Mouse (Mus musculus) layer of hippocampus, adult 9-11 months (tissue): ENCODE data around the gene Bpifa1.
A peak's percentile ranks its signal among the peaks of the same experiment; 100 is the strongest.
"Not testable (repeated sequence)": the region's sequence is repeated elsewhere in the genome, so short reads cannot be mapped to it uniquely, and the experiment has no call there.

ENCODE experiments used
- DNase-seq: peaks from one replicate; pipeline ENCODE4 v3.0.0; 2022

The Bpifa1 gene

DNA sequence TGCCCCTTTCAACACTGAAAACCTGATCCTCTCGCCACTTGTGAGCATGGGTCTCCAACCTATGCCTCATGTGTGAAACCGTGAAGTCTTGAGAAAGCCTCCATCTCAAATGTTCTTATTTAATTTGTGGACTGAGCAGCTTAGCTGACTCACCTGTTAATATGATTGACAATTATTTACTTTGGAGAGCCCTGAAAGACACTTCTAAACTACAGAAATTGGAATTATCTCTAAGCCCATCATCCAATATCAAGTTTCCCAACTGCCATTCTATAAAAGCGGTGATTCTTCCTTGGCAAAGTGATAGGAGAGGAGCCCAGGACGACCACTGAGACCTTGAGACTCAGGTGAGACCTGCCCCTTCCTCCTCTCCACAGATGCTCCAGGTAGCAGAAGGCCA, at the start of gene Bpifa1:
TSS of gene Bpifa1 (plus strand) at position 301 of the 400 bp plus-strand sequence.
- DNase-seq = no peak

DNA sequence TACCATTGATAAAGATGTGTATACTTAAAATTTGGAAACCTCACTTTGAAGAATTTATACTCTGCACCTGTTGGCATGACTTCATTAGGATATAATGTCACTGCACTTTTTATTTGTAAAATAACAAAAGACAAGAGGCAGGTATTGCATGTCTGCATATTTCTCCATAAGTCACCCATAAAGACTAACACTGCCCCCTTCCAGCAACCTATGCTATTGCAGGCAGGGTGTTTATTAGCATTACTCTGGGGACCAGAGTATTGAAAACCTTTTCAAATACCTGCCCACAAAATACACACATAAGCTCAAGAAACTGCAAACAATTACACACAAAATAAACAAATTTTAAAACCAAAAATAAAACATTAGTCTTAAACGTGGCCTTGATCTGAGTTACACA, 44.9 kb upstream of the Bpifa1 start:
- DNase-seq = no peak

DNA sequence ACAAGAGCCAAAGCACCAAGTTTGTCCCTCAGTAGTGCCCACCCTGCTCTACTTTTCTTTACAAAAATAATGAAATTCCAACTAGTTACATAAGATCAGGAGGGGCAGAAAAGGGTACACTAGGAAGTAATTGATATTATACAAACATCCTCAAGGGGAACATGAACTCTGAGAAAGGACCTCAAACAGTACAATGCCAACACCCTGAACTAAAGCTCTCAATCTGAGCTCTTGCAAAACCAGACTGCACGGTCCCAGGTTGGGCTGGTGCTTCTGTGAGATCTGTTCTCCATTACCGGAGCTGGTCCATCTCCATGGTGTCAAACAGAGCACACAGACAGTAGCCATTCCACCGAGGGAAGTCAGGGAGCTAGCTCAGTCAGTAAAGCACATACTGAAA, 25.3 kb upstream of the Bpifa1 start:
- DNase-seq = no peak

DNA sequence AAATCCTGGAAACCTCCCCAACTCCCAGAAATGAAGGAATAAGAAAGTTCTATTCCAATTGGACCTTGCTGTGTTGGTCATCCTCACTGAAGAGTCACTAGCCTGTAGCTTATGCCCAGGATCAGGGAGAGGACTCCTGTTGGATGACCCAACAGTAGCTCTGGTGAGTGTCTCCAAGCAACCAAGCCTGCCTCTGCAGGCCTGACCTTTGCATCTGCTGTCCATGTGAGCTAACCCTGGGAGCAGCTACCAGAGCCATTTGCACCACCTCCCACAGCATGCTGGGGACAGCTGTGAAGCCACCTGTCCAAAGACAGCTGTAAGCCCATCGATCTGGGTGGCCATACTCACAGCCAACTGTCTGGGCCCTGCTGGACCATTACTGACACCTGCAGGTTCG, 12.6 kb upstream of the Bpifa1 start, which contains the start of gene Bpifa3:
TSS of gene Bpifa3 (plus strand) at position 217 of the 400 bp plus-strand sequence.
- DNase-seq = no peak

DNA sequence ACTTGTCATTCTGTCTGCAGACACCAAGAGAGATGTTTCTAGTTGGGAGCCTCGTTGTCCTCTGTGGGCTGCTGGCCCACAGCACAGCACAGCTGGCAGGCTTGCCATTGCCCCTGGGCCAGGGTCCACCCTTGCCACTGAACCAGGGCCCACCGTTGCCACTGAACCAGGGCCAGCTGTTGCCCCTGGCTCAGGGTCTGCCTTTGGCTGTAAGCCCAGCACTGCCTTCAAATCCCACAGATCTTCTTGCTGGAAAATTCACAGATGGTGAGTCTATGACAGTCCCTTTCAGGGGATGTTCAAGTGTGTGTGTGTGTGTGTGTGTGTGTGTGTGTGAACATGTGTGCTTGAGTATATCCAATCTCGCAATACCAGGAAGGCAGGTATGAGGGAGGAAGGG, 1.1 kb downstream of the Bpifa1 start:
- no peak for DNase-seq

DNA sequence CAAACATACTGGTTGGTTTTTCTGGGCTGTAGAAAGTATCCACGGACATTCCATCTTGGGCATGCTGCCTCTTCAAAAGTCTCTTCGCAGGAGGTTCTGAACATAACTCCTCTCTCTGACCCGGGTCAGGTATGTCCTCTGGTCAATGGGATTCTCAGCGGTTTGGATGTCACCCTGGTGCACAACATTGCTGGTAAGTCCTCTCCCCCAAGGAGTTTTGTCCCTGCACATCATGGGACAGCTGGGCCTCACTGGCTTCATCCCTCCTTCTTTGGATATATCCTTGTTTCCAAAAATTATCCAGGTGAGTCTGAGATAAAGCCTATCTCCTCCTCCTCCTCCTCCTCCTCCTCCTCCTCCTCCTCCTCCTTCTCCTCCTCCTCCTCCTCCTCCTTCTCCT, 4.8 kb downstream of the Bpifa1 start:
- DNase-seq = no peak

DNA sequence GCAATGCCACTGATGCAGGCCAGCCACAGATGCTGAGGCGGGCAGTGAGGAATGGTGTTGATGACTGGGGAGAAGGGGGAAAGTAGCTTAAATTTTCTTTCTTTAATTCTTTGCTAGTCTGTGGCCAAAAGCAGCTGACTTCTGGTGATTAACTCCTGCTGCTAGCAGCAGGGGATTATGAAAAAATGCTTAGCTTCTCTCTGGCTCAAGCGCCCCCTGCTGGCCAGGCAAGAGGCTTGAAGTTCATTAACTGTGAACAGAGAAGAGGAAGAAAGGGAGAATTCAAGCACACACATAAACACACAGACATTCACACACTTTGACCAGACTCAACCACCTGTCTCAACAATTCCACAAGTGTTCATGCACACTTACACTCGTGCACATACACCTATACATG, 15.8 kb downstream of the Bpifa1 start:
- DNase-seq = no peak

DNA sequence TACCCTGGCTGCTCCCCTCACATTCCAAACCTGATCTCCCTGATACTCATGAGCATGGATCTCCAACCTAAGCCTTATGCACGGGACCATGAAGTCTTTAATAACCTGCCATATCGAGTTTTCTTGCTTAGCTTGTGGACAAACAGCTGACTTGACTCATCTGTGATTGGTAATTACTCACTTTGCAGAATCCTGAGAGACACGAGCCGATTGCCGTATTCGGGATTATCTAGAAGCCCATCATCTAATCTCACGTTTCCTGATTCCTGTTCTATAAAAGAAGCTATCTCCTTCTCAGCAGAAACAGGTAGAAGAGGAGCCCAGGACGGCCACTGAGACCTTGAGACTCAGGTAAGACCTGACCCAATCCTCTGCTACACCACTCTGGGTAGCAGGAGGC, 19.6 kb downstream of the Bpifa1 start, which contains the start of gene Bpifa5:
TSS of gene Bpifa5 (plus strand) at position 301 of the 400 bp plus-strand sequence.
- DNase-seq = no peak

DNA sequence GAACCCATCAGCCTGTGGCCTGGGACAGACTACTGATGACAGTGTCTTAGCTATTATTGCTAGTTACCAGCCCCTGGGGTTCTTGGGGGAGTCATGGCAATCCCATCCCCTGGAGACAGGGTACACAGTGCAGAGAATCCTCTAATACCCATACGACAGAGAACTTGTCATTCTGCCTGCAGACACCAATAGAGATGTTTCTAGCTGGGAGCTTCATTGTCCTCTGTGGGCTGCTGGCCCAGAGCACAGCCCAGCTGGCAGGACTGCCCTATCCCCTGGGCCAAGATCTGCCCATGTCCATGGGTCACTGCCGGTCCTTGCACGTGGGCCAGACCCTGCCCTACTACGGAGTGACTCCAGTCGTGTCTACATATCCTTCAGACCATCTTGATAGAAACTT, 20.6 kb downstream of the Bpifa1 start:
- DNase-seq = no peak

DNA sequence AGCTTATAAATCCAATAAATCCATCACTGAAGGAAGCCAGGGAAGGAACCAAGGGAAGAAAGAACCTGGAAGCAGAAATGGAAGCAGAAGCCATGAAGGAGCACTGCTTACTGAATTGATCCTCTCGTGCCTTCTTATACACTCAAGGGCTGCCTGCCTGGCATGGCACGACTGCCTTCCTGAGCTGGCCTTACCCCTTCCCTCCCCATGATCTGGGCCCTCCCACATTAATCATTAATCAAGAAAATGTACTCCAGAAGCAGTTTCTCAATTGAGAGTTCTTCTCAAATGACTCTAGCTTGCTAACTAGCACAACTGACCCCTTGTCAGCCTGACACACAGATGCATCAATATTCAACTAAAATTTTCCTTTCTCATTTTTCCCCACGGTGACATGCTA, 26.5 kb downstream of the Bpifa1 start:
- DNase-seq = no peak

DNA sequence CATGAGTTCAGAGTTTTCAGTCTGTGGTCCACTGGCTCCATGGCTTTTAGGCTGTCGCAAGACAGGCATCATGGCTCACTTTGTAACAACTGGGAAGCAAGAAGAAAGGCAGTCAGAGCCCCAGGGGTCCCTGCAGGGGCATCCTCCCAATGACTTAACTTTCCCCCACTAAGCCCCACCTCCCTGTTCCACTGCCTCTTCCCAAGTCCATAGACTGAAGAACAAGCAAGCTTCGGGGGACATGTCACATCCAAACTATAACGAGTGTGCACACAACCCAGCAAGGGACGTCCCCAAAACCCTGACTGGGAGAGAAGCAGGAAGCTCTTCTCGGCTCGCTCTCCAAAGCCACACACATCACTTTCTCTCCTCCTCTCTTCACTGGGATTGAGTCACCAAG, 28.9 kb downstream of the Bpifa1 start:
- no peak for DNase-seq

DNA sequence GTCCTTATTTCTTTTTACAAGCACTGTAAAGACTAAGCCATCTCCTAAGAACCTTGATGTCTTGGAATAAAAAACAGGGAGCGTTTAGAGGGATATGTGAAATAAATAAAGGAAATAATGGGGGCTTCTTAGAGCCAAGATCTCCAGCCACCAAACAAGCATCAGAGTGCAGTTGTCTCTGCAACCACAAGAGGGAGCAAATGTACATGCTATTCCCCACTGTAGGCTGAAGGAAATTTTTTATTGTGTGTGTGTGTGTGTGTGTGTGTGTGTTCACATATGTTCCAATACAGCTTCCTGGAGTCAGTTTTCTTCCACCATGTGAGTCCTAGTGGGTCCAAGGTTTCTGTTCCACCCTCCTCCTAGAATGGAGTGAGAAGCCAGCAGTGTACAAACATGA, 30.6 kb downstream of the Bpifa1 start:
- DNase-seq = peak; percentile 25

DNA sequence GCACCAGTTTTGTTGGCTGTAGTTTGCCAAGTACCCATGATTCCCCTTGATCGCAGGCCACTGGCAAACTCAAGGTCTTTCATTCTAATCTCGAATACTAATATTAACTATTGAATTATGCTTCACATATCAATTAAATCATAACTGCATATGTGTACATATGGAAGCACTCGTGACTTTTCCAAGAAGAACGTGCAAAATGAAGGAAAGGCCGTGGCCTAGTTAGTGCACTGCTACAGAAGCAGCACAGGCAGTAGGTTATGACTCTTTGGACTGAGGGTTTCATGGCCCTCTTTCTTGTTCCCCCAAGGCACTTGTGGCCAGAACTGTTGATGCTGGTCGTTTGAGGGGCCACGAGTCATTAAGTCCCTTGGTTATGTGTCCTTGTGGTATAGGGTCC, 39.2 kb downstream of the Bpifa1 start:
- DNase-seq = not testable (repeated sequence)

DNA sequence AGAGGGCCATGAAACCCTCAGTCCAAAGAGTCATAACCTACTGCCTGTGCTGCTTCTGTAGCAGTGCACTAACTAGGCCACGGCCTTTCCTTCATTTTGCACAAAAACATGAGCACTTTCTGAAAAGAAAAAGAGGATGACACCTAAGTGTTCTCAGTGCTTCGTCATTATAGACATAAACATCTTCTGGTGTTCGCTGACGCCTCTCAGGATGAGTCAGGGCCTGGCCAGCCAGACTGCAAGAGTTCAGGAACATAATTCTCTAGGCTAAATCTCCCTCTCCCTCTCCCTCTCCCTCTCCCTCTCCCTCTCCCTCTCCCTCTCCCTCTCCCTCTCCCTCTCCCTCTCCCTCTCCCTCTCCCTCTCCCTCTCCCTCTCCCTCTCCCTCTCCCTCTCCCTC, 40.4 kb downstream of the Bpifa1 start:
- DNase-seq = not testable (repeated sequence)

DNA sequence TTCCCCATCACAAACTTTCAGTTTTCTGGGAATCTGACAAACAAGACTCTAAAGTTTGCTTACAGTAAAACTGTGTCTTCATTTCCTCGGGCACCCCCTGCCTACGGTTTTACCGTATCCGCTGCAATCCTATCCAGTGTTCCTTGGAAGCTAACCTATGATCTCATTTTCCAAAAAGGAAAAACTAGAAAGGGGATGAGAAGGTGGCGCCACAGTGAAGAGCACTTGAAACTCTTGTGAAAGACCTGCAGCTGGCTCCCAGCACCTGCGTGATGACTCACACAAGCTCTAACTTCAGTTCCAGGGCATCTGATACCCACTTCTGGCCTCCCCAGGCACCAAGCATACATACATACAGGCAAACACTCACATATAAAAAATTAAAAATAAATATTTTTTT, 42.6 kb downstream of the Bpifa1 start:
- no peak for DNase-seq

DNA sequence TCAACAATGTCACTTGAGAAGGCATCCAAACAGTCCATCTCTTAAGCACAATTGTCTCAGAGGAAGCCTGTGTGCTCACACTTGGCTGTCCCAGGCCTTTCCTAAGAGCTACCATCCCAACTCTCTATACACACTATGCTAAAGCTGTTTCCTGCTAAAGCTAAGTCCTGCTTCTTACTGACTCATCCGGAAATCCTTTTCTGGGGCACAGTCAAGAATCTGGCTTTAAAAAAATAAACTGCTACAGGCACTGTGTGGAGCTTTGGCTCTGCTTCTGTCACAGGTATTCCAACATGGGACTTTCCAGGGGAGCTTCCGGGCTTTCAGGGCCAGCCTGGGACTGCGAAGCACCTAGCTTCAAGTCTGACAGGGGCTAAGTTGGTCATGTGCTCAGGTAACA, 43.1 kb downstream of the Bpifa1 start:
- DNase-seq = no peak

DNA sequence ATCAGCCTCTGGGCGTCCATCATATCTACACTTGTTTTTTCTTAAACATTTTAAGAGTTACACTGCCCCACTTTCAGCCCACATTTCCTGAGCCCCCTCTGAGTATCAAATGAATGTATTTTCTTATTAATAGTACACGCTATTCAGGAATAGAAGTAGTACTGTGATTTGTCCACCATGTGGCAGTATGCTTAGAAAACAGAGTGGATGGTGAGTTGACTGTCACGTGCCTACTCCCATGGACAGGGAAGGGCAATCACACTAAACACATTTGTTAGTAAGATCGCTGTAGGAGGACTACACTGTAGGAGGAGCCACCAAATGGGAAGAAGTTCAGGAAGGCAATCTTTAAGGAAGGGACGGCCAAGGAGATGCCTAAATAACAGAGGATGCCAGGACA, 44.8 kb downstream of the Bpifa1 start:
- DNase-seq = no peak

DNA sequence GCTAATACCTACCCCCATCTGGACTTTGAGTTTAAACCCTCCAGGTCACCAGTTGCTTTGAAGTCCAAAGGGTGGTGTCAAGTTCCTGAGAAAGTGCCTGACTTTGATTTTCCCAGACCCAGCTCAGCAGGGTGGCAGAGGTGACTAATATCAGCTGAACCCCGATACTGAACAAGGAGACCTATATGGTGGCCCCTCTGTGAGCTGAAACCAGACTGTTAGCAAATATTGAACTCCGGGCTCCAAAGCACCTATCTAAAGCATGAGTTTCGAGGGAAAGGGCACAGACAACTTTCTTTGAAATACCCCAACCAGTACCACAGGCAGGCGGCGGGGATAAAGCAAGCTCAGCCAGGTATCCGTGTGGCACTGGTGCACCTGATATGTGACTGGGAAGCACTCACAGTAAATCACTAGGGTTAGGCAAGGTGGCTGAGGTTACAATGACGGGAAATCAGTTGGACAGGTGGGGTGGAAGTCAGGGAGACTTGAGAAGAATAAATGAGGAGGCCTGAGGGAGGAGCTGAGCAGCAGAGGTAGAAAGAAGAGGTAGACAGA, 47.3 kb downstream of the Bpifa1 start:
- no peak for DNase-seq

DNA sequence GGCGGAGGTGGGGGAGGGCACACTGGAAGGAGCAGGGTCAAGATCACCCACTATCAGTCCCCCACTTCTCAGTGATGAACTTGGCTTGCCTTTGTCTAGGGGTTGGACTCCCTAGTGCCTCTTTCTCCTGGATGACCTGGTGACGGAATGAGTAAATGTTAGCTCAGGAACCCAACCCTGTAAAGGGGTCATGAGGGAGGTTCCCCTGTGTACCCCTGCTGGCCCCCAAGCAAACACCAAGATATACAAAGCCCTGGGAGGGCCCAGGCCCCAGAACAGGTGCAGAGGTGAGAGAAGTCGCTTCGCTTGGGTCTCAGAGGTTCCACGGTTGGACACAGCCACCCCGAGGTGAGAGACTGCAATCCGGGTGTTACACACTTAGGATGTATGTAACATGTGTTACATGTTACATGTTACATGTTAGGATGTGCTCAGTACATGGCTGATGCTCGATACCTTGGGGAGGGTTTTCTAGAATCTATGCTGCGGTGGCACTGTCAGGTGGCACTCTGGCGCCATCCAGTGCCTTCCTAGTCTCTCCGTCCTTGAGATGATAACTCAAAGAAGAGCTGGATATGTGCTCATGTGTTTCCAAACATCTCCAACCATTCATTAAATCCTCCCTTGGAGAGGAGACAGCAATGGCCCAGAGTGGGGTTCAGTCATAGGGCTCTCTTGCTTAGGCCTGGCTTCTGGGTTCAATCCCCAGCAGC, 48.0 kb downstream of the Bpifa1 start, which contains the start of gene Bpifb1:
TSS of gene Bpifb1 (plus strand) at position 273 of the 713 bp plus-strand sequence.
- no peak for DNase-seq

DNA sequence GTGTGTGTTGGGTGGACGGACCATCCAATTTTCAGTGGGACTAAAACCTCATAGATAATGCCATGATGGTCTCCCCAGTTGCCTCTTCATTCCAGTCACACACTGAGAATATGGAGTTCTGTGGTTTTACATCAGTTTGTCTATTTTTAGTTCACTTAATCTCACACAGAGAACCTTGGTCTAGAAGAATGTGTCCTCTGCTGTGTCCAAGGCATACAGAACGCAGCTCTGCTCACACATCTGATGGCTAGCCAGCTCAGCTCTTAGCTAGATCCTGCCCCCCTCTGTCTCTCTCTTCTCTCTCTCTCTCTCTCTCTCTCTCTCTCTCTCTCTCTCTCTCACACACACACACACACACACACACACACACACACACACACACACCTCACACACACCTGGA, 49.5 kb downstream of the Bpifa1 start:
- no peak for DNase-seq

DNA sequence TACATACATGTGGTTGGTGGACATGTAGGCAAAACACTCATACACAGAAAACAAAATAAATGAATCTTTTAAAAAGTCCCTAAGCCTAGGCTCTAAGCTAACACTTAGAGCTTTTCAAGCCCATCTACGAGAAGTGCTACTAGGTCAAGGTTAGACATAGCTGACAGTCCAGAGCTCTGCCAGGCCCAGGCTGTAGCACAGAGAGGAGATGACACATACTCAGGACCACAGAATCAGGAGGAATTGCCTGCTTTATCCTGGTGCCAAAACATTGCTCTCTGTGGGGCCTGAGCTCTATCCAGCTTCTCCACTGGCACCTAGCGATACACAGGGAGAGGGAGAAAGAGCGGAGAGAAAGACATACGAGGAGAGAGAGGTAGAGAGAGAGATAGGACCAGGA, 50.4 kb downstream of the Bpifa1 start:
- no peak for DNase-seq

DNA sequence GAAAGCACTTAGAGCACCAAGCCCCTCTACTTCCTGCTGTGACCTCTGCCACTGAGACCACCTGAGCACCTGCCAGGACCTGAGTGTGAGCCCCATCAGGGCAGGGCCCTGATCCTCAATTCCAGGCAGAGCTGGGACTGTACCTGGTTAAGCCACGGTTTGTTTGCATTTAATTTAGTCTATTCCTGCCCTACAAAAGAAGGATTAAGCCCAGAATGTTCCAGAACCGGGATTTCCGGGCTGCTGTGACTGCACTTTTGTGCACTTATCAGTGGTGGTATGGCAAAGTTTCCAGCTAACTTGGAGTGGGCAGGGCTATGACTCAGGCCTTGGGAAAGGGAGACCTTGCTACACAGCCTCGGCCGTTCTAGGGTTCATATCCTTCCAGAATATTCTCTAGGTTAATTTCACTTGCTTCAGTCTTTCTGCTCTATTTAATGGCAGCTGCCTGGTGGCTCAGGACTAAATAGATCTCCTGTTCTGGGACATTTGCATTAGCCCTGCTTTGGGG, 51.4 kb downstream of the Bpifa1 start:
- DNase-seq = no peak

DNA sequence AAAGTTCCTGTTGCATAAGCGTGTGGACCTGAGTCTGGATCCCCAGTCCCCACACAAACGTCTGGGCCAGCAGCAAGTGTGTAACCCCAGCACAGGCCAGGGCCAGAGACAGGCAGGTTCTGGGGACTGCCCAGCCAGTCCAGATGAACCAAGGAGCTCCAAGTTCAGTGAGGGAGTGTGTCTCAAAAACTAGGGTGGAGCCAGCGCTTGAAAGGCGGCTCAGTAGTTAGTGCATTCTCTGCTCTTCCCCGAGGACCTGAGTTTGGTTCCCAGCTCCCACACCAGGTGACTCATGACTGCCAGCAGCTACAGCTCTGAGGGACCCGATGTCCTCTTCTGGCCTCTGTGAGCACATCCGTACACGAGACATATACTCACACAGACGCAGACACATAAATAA, 54.4 kb downstream of the Bpifa1 start:
- DNase-seq = no peak
